Mouse (Mus musculus) hindbrain, embryonic 13.5 days (tissue): ENCODE data around the gene Hs3st3b1. TPM values are rescaled to one million over a fixed set of nuclear protein-coding genes. Genes with fewer than 3 reads are reported as not detected.

ENCODE experiments used
- ATAC-seq: fragments of 200-750 bp; cut with Nextera tagmentation; 2 replicates; pipeline ENCODE4 v1.8.0; 2017; ENCODE audit warnings: moderate TSS enrichment; ENCODE audit not compliant: low FRiP score
- H3K27ac ChIP-seq: fragments of 300-500 bp; sonication (generic); 2 replicates; pipeline ENCODE4 v1.5.1; 2015; ENCODE audit warnings: inconsistent platforms, mild to moderate bottlenecking, moderate library complexity
- H3K27me3 ChIP-seq: fragments of 300-500 bp; sonication (generic); 2 replicates; pipeline ENCODE4 v1.6.1; 2015; ENCODE audit warnings: mild to moderate bottlenecking, inconsistent platforms
- H3K36me3 ChIP-seq: fragments of 300-500 bp; sonication (generic); 2 replicates; pipeline ENCODE4 v1.6.1; 2015; ENCODE audit warnings: mild to moderate bottlenecking, inconsistent platforms
- H3K4me1 ChIP-seq: fragments of 300-500 bp; sonication (generic); replicated peaks from 2 replicates; pipeline ENCODE4 v1.6.1; 2015; ENCODE audit warnings: inconsistent platforms
- H3K4me2 ChIP-seq: fragments of 300-500 bp; sonication (generic); 2 replicates; pipeline ENCODE4 v1.6.1; 2015; ENCODE audit warnings: inconsistent platforms, mild to moderate bottlenecking, moderate library complexity
- H3K4me3 ChIP-seq: fragments of 300-500 bp; sonication (generic); 2 replicates; pipeline ENCODE4 v1.5.1; 2015; ENCODE audit warnings: mild to moderate bottlenecking, inconsistent platforms
- H3K9ac ChIP-seq: fragments of 300-500 bp; sonication (generic); 2 replicates; pipeline ENCODE4 v1.6.1; 2015; ENCODE audit warnings: mild to moderate bottlenecking, inconsistent platforms
- H3K9me3 ChIP-seq: fragments of 300-500 bp; sonication (generic); 2 replicates; pipeline ENCODE4 v1.6.1; 2016; ENCODE audit warnings: inconsistent platforms
- WGBS: fragments of 180-500 bp; shearing (Covaris S2); methylation state at CpG from one replicate; pipeline ENCODE4 v1.1.7; 2015; 5-methylcytosine and 5-hydroxymethylcytosine counted together
- polyA plus RNA-seq: library from polyadenylated mRNA; unstranded; fragments of >200 nt; fragmentation: Nextera tagmentation; extraction: Ambion mirVana; gene quantifications from 2 replicates; pipeline ENCODE4 v1.2.1, GENCODE M21; 2015

Hs3st3b1 gene
- polyA plus RNA-seq, 1 experiment from 2014 or later = 7.5 TPM

- Histone ChIP-seq H3K27me3 (peaks cover 85% of the 10 kb centered on the region), H3K4me3 (peak overlapping the region; percentile 59), H3K4me1 (peaks cover 71% of the 10 kb centered on the region), H3K9ac (peak overlapping the region; percentile 80), H3K27ac (peak overlapping the region; percentile 80), H3K9me3 (no peaks in the 10 kb centered on the region), H3K36me3 (no peaks in the 10 kb centered on the region), H3K4me2 (peak overlapping the region; percentile 88)
- ATAC-seq = no peak
- WGBS = under 1% methylated on average over 78 of the region's 80 CpGs
These were observed 792 bp downstream of the Hs3st3b1 start for GRCm38 (mm10) chr11:63921044-63921951.

- Histone ChIP-seq H3K27ac (peak overlapping the region; percentile 55; the same call in 1 of the 2 replicates), H3K9me3 (no peaks in the 10 kb centered on the region), H3K27me3 (peaks cover 81% of the 10 kb centered on the region), H3K4me2 (peak overlapping the region; percentile 88), H3K36me3 (no peaks in the 10 kb centered on the region), H3K4me1 (peaks cover 71% of the 10 kb centered on the region), H3K4me3 (peak overlapping the region; percentile 59), H3K9ac (peak overlapping the region; percentile 80)
- WGBS = under 1% methylated on average over 33 of the region's 33 CpGs
- peak; percentile 68 for ATAC-seq
These were observed 1.6 kb downstream of the Hs3st3b1 start for GRCm38 (mm10) chr11:63920531-63920930.

GRCm38 (mm10) chr11:63919211-63920098 lies 2.6 kb downstream of the Hs3st3b1 start:
- Histone ChIP-seq H3K27ac (peak overlapping the region; percentile 55), H3K4me3 (peak overlapping the region; percentile 59), H3K9me3 (no peaks in the 10 kb centered on the region), H3K27me3 (peaks cover 75% of the 10 kb centered on the region), H3K4me2 (peak overlapping the region; percentile 88), H3K4me1 (peaks cover 66% of the 10 kb centered on the region), H3K36me3 (no peaks in the 10 kb centered on the region), H3K9ac (peak overlapping the region; percentile 80)
- under 1% methylated on average over 52 of the region's 52 CpGs for WGBS
- ATAC-seq = no peak

GRCm38 (mm10) chr11:63918321-63919105 lies 3.6 kb downstream of the Hs3st3b1 start:
- no peak for ATAC-seq
- peak overlapping the region; percentile 80 for H3K9ac ChIP-seq
- H3K4me3 ChIP-seq = peak overlapping the region; percentile 59
- H3K36me3 ChIP-seq = no peaks in the 10 kb centered on the region
- WGBS = 11% methylated on average over 17 of the region's 17 CpGs
- H3K4me1 ChIP-seq = peaks cover 66% of the 10 kb centered on the region
- peak overlapping the region; percentile 88 for H3K4me2 ChIP-seq
- no peaks in the 10 kb centered on the region for H3K9me3 ChIP-seq
- peaks cover 66% of the 10 kb centered on the region for H3K27me3 ChIP-seq
- H3K27ac ChIP-seq = no peak overlapping the region

GRCm38 (mm10) chr11:63917561-63917960 lies 4.5 kb downstream of the Hs3st3b1 start:
- Histone ChIP-seq H3K4me3 (no peak overlapping the region), H3K36me3 (no peaks in the 10 kb centered on the region), H3K27me3 (peaks cover 61% of the 10 kb centered on the region), H3K9ac (no peak overlapping the region; the same call in 1 of the 2 replicates), H3K27ac (no peak overlapping the region), H3K4me1 (peaks cover 59% of the 10 kb centered on the region), H3K9me3 (no peaks in the 10 kb centered on the region), H3K4me2 (peak overlapping the region; percentile 88)
- WGBS = 22% methylated on average over 6 of the region's 6 CpGs
- no peak for ATAC-seq

GRCm38 (mm10) chr11:63914388-63914787 lies 7.7 kb downstream of the Hs3st3b1 start:
- WGBS = 2% methylated on average over 20 of the region's 20 CpGs
- peak overlapping the region; percentile 42 for H3K4me3 ChIP-seq
- no peaks in the 10 kb centered on the region for H3K36me3 ChIP-seq
- peak overlapping the region; percentile 74 for H3K4me2 ChIP-seq
- peak overlapping the region; percentile 55 for H3K9ac ChIP-seq
- no peaks in the 10 kb centered on the region for H3K9me3 ChIP-seq
- peak overlapping the region; percentile 40; the same call in 1 of the 2 replicates for H3K27ac ChIP-seq
- peaks cover 46% of the 10 kb centered on the region for H3K4me1 ChIP-seq
- peaks cover 58% of the 10 kb centered on the region for H3K27me3 ChIP-seq
- ATAC-seq = peak; percentile 92

- H3K4me3 ChIP-seq = peak overlapping the region; percentile 42
- peaks cover 54% of the 10 kb centered on the region for H3K27me3 ChIP-seq
- peaks cover 42% of the 10 kb centered on the region for H3K4me1 ChIP-seq
These were observed 8.2 kb downstream of the Hs3st3b1 start for GRCm38 (mm10) chr11:63913936-63914335.

GRCm38 (mm10) chr11:63911001-63911400 lies 11.1 kb downstream of the Hs3st3b1 start:
- Histone ChIP-seq H3K9ac (no peak overlapping the region), H3K9me3 (no peaks in the 10 kb centered on the region), H3K27ac (no peak overlapping the region), H3K36me3 (no peaks in the 10 kb centered on the region), H3K4me3 (no peak overlapping the region), H3K4me2 (no peak overlapping the region), H3K4me1 (peaks cover 46% of the 10 kb centered on the region), H3K27me3 (peaks cover 33% of the 10 kb centered on the region)
- WGBS = 61% methylated on average over 5 of the region's 5 CpGs
- ATAC-seq = no peak

More at GRCm38 (mm10) chr11:63913936-63914335, 8.2 kb downstream of the Hs3st3b1 start:
- 25% methylated on average over 4 of the region's 4 CpGs for WGBS
- H3K9me3 ChIP-seq = no peaks in the 10 kb centered on the region
- peak overlapping the region; percentile 55 for H3K9ac ChIP-seq
- peak; percentile 75 for ATAC-seq
- peak overlapping the region; percentile 40; the same call in 1 of the 2 replicates for H3K27ac ChIP-seq
- H3K4me2 ChIP-seq = peak overlapping the region; percentile 74
- H3K36me3 ChIP-seq = no peaks in the 10 kb centered on the region

GRCm38 (mm10) chr11:63909961-63910360 lies 12.1 kb downstream of the Hs3st3b1 start:
- H3K4me2 ChIP-seq = no peak overlapping the region
- H3K9me3 ChIP-seq = no peaks in the 10 kb centered on the region
- H3K4me1 ChIP-seq = peaks cover 55% of the 10 kb centered on the region
- ATAC-seq = no peak
- peaks cover 24% of the 10 kb centered on the region for H3K27me3 ChIP-seq
- no peak overlapping the region for H3K27ac ChIP-seq
- no peaks in the 10 kb centered on the region for H3K36me3 ChIP-seq
- WGBS = 99% methylated on average over 4 of the region's 4 CpGs
- H3K4me3 ChIP-seq = no peak overlapping the region
- no peak overlapping the region for H3K9ac ChIP-seq

GRCm38 (mm10) chr11:63908500-63908899 lies 13.6 kb downstream of the Hs3st3b1 start:
- H3K27me3 ChIP-seq = peaks cover 24% of the 10 kb centered on the region
- no peak overlapping the region for H3K4me3 ChIP-seq
- H3K9ac ChIP-seq = no peak overlapping the region
- H3K9me3 ChIP-seq = no peaks in the 10 kb centered on the region
- no peaks in the 10 kb centered on the region for H3K36me3 ChIP-seq
- no peak overlapping the region for H3K27ac ChIP-seq
- 90% methylated on average over 4 of the region's 4 CpGs for WGBS
- H3K4me2 ChIP-seq = no peak overlapping the region
- H3K4me1 ChIP-seq = peaks cover 47% of the 10 kb centered on the region
- no peak for ATAC-seq

- H3K9me3 ChIP-seq = no peaks in the 10 kb centered on the region
- H3K9ac ChIP-seq = no peak overlapping the region
- peak overlapping the region; percentile 44; the same call in 1 of the 2 replicates for H3K27ac ChIP-seq
- no peak overlapping the region for H3K4me2 ChIP-seq
- ATAC-seq = no peak
- peaks cover 44% of the 10 kb centered on the region for H3K4me1 ChIP-seq
- H3K27me3 ChIP-seq = peaks cover 18% of the 10 kb centered on the region; the same call in 1 of the 2 replicates
- H3K36me3 ChIP-seq = no peaks in the 10 kb centered on the region
- 69% methylated on average over 9 of the region's 9 CpGs for WGBS
- no peak overlapping the region for H3K4me3 ChIP-seq
These were observed 15.3 kb downstream of the Hs3st3b1 start for GRCm38 (mm10) chr11:63906552-63907353.
